Mouse (Mus musculus): Measurements from ENCODE around the gene Pcnx3.

Pcnx3 gene

DNA sequence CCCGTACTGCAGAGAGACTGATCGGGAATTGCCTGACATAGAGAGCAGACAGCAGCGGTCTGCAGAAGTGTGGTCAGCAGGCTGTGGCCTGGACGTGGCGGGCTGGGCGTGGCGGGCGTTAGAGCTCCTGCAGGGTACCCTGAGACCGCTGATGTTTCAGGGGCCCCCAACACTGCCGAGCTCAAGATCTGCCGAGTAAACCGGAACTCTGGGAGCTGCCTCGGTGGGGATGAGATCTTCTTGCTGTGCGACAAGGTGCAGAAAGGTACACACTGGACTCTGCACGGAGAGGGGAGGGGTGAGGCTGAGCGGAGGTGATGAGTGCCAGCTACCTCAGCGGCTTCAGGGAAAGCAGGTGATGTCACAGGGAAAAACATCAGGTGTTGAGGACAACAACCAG is 47.7 kb downstream of the Pcnx3 start:
- DNase-seq (ENCODE audit: low spot score in 2 of 2): no peak

DNA sequence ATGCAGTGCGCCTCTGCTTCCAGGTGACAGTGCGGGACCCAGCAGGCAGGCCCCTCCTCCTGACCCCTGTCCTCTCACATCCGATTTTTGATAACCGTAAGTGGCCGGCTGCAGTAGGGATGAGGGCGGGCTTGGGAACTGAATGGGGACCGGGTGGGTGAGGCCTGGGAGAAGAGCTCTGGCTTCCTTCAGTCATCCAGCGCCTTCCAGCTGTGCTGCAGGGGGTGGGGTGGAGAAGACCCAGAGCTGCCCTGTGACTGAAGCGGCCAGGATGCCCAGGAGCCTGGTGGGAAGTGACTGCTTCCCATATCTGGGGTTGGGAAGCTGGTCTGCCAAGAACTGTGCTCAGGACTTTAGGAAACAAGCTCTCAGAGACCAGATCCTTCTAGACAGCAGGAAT is 48.4 kb downstream of the Pcnx3 start:
- no peak for DNase-seq (ENCODE audit: low spot score in 2 of 2)

DNA sequence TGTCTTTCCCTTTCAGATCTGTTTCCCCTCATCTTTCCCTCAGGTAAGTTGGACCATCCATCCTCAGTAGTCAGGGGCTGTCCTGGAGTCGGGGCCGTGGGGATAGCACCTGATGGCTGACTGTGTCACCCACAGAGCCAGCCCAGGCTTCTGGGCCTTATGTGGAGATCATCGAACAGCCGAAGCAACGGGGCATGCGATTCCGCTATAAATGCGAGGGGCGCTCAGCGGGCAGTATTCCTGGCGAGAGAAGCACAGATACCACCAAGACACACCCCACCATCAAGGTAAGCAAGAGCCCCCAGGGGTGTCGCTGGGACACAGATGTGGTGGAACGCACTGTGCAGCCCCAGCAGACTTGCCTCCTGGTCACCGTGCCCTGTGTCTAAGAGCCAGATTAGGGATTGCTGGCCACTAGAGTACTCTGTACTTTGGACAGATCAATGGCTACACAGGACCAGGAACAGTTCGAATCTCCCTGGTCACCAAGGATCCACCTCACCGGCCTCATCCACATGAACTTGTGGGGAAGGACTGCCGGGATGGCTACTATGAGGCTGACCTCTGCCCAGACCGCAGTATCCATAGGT is 50.2 kb downstream of the Pcnx3 start:
- no peak for DNase-seq (ENCODE audit: low spot score in 2 of 2)

DNA sequence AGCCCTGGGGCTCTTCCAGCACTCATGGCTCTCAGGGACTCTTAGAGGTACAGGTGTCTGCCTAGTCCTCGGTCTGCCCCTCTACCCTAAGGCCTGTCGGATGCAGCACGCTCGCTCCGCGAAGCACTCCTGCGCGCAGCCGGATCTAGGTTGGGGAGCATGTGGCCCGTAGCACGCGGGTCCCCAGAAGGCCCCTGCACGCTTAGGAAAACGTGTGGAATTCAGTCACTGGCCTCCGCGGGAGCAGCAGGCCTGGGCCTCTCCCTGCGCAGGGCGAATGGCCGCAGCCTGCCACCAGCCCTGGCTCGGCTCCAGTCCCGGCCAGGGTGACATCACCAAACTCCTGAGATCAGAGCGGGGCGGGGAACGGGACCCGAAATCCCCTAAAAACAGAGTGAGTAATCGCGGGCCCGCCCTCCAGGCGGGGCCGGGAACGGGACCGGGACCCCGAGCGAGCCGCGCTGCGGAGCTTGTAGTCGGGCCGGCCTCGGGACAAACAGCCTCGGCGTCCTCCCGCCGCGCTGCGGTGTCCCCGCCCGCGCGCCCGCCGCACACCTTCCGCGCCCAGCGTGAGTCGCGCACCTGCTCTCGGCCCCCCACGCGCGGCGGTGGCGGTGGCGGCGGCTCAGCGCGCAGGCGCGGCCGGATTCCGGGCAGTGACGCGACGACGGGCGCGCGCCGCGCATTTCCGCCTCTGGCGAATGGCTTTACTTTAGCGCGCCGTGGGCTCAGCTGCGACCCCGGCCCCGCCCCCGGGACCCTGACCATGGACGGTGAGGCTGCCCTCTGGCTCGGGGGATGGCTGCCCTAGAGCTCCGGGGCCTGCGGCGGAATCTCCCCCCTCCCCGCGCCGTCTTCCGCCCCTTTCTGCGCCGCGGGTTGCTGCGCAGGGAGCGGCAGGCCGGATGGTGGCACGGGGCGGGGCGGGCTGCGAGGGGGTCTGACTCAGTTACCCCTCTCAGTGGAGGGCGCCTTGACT is 51.4 kb downstream of the Pcnx3 start, which contains the start of gene Rela:
Gene Rela (plus strand): TSS at position 415 of the 979 bp plus-strand sequence.
- peak; percentile 67 to 89 for DNase-seq (ENCODE audit: low spot score in 2 of 2)

DNA sequence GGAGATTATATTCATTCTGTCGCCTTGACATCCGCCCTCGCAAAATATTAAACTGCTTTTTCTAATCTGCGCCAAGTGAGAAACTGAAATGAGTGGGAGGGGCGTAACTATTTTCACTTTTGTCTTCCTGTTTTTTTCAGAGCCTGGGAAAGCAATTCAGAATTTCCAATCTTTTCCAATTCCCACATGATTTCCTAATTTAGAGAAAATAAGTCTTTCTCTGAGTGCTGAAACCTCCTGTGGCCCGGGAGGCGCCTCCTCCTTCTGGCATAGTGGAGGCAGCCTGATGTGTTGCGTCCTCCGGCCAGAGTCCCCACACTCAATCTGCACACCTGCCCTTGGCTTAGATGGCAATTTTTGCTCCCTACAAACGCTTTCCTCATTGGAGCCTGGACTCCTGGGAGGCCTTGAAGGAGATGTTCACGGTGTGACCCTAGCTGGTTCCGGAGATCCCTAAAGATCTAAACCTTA is 52.1 kb downstream of the Pcnx3 start:
- no peak for DNase-seq (ENCODE audit: low spot score in 2 of 2)

DNA sequence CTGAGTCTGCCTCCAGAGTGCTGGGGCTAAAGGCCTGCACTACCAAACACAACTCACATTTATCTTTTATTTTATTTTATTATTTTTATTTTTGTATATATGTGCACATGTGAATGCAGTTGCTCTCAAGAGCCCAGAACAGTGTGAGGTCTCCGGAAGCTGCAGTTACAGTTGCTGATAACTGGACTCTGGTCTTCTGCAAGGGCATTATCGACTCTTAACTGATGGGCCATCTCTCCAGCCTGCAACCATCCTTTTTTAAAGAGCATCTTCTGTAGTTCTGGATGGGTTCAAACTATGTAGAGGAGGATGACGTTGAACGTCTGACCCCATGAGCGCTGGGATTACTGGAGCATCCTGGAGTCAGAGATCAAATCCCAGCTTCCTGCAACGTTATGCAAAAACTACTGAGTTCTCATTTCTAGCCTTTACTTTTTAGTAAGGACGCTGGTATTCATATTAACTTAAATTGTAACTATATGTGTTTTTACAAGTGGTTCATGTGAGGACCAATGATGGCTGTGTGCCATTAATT is 52.6 kb downstream of the Pcnx3 start:
- DNase-seq (ENCODE audit: low spot score in 2 of 2): no peak

DNA sequence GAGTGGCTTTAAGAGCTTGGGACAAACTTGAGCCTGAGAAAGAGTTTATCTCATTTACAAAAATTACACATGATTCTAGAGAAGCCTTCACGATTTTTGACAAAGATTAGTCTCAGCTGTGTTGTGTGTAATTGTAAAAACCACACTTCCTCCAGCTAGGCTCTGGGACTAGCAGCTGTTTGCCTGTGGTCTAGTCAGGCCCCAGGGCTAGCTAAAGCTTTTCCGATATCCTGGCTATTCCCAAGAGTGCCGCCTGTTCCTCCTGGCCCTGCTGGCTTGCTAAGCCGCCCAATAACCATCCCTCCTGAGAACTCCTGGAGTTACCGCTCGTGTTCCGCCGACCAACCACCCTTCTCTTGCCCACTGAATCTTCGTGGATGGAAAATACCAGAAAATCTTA is 56.6 kb downstream of the Pcnx3 start:
- no peak for DNase-seq (ENCODE audit: low spot score in 2 of 2)

DNA sequence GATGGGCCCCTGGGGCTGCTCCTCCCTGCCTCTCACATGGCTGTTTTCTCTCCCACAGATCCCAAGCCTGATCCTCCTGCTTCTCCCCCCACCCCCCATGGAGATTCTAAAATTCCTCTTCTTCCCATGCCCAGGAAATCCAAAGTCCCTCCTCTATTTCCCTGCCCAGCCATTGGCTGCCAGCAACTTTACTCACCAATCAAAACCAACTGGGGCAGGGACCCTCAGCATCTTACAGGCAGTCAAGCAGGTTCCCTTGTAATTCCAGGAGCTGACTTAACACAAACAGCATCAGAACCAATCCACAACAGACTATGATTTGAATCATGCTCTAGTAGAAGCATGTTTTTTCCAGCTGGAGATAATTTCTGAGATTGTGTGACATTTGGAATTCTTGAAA is 58.8 kb downstream of the Pcnx3 start:
- no peak for DNase-seq (ENCODE audit: low spot score in 2 of 2)

DNA sequence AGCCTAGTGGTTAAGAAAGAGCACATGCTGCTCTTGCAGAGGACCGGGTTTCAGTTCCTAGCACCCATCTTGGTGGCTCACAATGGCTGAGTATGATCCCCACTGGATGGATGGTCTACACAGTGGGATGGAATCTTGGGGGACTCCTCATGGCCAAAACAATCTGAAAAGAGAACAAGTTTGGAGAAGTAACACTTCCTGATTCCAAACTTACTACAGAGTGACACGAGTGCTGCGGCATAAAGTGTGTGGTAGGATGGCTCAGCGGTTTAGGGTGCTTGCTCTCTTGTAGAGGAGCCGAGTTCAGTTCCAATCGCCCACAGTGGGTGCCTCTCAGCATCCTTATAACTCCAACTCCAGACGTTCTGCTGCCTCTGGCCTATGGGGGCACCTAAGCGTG is 63.4 kb downstream of the Pcnx3 start:
- no peak for DNase-seq (ENCODE audit: low spot score in 2 of 2)

DNA sequence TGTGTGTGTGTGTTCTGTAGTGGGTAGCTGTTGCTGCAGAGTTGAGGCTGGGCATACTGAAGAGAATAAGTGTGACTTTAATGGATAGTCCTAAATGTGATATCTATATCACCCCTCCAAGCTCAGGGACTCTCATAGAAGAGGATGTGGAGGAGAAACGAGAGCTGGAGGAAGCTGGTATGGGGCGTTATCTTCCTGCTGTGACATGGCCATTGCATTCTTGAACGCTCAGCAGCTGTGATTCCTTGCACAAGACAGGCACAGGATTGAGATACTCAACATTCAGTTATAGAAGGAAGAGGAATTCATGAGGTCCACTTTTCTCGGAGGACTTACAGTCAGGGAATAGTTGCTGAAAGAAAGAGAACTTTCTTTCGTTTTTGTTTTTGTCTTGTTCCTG is 66.8 kb downstream of the Pcnx3 start:
- DNase-seq (ENCODE audit: low spot score in 2 of 2): no peak

DNA sequence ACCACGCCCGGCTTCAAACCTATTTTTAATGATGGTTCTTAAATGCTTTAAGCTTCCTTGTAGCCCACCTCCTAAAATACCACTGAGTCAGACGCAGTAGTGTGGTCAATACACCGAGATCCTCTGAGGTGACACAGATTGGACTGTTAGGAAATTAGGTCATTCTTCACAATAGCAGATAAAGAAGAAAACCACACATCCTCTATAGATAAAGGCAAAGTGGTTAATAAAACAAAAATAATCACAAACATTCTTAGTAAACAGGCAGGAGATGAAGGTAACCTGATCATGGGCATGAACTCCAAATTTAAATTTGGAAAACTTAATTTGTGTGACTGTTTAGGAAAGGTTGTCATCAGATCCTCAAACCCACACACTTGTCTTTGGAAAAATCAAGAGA is 68.7 kb downstream of the Pcnx3 start:
- no peak for DNase-seq (ENCODE audit: low spot score in 2 of 2)

DNA sequence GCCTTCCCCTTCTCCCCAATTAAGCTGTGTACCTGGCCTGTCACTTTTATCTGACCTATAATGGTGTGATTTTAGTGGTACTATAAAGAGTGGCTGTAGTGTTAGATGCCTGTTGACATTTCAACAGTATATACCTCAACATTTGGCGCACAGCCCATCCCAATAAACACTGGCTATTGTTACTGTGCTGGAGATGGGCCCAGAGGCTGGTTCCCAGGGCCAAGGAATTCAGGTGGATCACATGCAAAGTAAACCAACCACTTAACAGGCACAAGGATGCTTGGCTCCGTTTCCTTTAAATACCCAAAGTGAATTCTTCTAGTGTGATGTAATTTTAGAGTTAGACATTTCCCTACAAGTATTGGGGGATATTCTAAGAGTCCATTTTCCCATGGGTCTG is 73.8 kb downstream of the Pcnx3 start:
- DNase-seq (ENCODE audit: low spot score in 2 of 2): no peak
